Mouse (Mus musculus): ENCODE data around the gene Olfr961. TPM values are rescaled to one million over a fixed set of nuclear protein-coding genes. Genes with fewer than 3 reads are reported as not detected.

Gene Olfr961
- polyA plus RNA-seq, 1 experiment from 2014 or later: not detected

- H3K4me1 ChIP-seq (replicated peaks): no peaks in the 10 kb centered on the region
- no peak for ATAC-seq (ENCODE audit: insufficient number of reproducible peaks, insufficient read depth, low FRiP score, low TSS enrichment, low read depth)
- WGBS: 38% methylated on average over 4 of the region's 4 CpGs
Observed at GRCm38 (mm10) chr9:39633913-39634594, 10.8 kb upstream of the Olfr961 start.

GRCm38 (mm10) chr9:39647382-39647781 is 2.5 kb downstream of the Olfr961 start:
- WGBS: 90% methylated on average over 4 of the region's 4 CpGs
- no peaks in the 10 kb centered on the region for H3K4me1 ChIP-seq (replicated peaks)
- no peak overlapping the region for H3K4me2 ChIP-seq
- no peaks in the 10 kb centered on the region for H3K27me3 ChIP-seq
- H3K9me3 ChIP-seq: no peaks in the 10 kb centered on the region
- H3K9ac ChIP-seq (replicated peaks): no peak overlapping the region
- H3K36me3 ChIP-seq: no peaks in the 10 kb centered on the region
- H3K27ac ChIP-seq: no peak overlapping the region
- H3K4me3 ChIP-seq (replicated peaks): no peak overlapping the region
- ATAC-seq (ENCODE audit: insufficient number of reproducible peaks, insufficient read depth, low FRiP score, low TSS enrichment, low read depth): no peak

More at GRCm38 (mm10) chr9:39633913-39634594, 10.8 kb upstream of the Olfr961 start:
- no peaks in the 10 kb centered on the region for H3K9me3 ChIP-seq
- H3K27ac ChIP-seq: no peak overlapping the region
- no peaks in the 10 kb centered on the region for H3K36me3 ChIP-seq
- H3K27me3 ChIP-seq: no peaks in the 10 kb centered on the region
- no peak overlapping the region for H3K4me2 ChIP-seq
- no peak overlapping the region for H3K9ac ChIP-seq (replicated peaks)
- no peak overlapping the region for H3K4me3 ChIP-seq (replicated peaks)

- no peak overlapping the region for H3K27ac ChIP-seq
- H3K36me3 ChIP-seq: no peaks in the 10 kb centered on the region
- no peak overlapping the region for H3K4me3 ChIP-seq (replicated peaks)
Observed at GRCm38 (mm10) chr9:39654756-39655396, 10.0 kb downstream of the Olfr961 start.

GRCm38 (mm10) chr9:39666905-39667304 is 22.0 kb downstream of the Olfr961 start, which contains the start of gene Olfr963:
Olfr963 (plus strand) TSS chr9:39667205.
- H3K4me2 ChIP-seq: no peak within 1 kb of the TSS
- 76% methylated on average over 1 of the region's 1 CpGs for WGBS
- no peaks in the 10 kb centered on the region for H3K27me3 ChIP-seq
- no peak within 1 kb of the TSS for H3K9ac ChIP-seq (replicated peaks)
- no peaks in the 10 kb centered on the region for H3K4me1 ChIP-seq (replicated peaks)
- H3K36me3 ChIP-seq: no peaks in the 10 kb centered on the region
- no peak for ATAC-seq (ENCODE audit: insufficient number of reproducible peaks, insufficient read depth, low FRiP score, low TSS enrichment, low read depth)
- no peak within 1 kb of the TSS for H3K27ac ChIP-seq
- H3K4me3 ChIP-seq (replicated peaks): no peak within 1 kb of the TSS
- H3K9me3 ChIP-seq: no peaks in the 10 kb centered on the region

More at GRCm38 (mm10) chr9:39654756-39655396, 10.0 kb downstream of the Olfr961 start:
- no peak for ATAC-seq (ENCODE audit: insufficient number of reproducible peaks, insufficient read depth, low FRiP score, low TSS enrichment, low read depth)
- H3K9me3 ChIP-seq: no peaks in the 10 kb centered on the region
- no peak overlapping the region for H3K9ac ChIP-seq (replicated peaks)
- no peaks in the 10 kb centered on the region for H3K4me1 ChIP-seq (replicated peaks)
- no peaks in the 10 kb centered on the region for H3K27me3 ChIP-seq
- WGBS: 75% methylated on average over 6 of the region's 6 CpGs
- H3K4me2 ChIP-seq: no peak overlapping the region

GRCm38 (mm10) chr9:39669723-39670122 is 24.8 kb downstream of the Olfr961 start:
- Histone ChIP-seq H3K9ac (replicated peaks) (no peak overlapping the region), H3K4me2 (no peak overlapping the region), H3K36me3 (no peaks in the 10 kb centered on the region), H3K4me1 (replicated peaks) (no peaks in the 10 kb centered on the region), H3K9me3 (no peaks in the 10 kb centered on the region), H3K27ac (no peak overlapping the region), H3K4me3 (replicated peaks) (no peak overlapping the region), H3K27me3 (no peaks in the 10 kb centered on the region)
- WGBS: 81% methylated on average over 2 of the region's 2 CpGs
- ATAC-seq (ENCODE audit: insufficient number of reproducible peaks, insufficient read depth, low FRiP score, low TSS enrichment, low read depth): no peak

- no peak overlapping the region for H3K4me2 ChIP-seq
- 81% methylated on average over 2 of the region's 2 CpGs for WGBS
- H3K9ac ChIP-seq (replicated peaks): no peak overlapping the region
- no peaks in the 10 kb centered on the region for H3K4me1 ChIP-seq (replicated peaks)
- H3K4me3 ChIP-seq (replicated peaks): no peak overlapping the region
- ATAC-seq (ENCODE audit: insufficient number of reproducible peaks, insufficient read depth, low FRiP score, low TSS enrichment, low read depth): no peak
- H3K36me3 ChIP-seq: no peaks in the 10 kb centered on the region
- H3K9me3 ChIP-seq: no peaks in the 10 kb centered on the region
- no peak overlapping the region for H3K27ac ChIP-seq
- H3K27me3 ChIP-seq: no peaks in the 10 kb centered on the region
Observed at GRCm38 (mm10) chr9:39674820-39675219, 29.9 kb downstream of the Olfr961 start.

GRCm38 (mm10) chr9:39678557-39678956 is 33.7 kb downstream of the Olfr961 start:
- no peak for ATAC-seq (ENCODE audit: insufficient number of reproducible peaks, insufficient read depth, low FRiP score, low TSS enrichment, low read depth)
- H3K4me3 ChIP-seq (replicated peaks): no peak overlapping the region
- H3K27ac ChIP-seq: no peak overlapping the region
- H3K27me3 ChIP-seq: no peaks in the 10 kb centered on the region
- H3K36me3 ChIP-seq: no peaks in the 10 kb centered on the region
- H3K9me3 ChIP-seq: no peaks in the 10 kb centered on the region
- WGBS: 97% methylated on average over 2 of the region's 2 CpGs
- no peak overlapping the region for H3K9ac ChIP-seq (replicated peaks)
- no peaks in the 10 kb centered on the region for H3K4me1 ChIP-seq (replicated peaks)
- H3K4me2 ChIP-seq: no peak overlapping the region

GRCm38 (mm10) chr9:39679280-39679679 is 34.4 kb downstream of the Olfr961 start:
- Histone ChIP-seq H3K4me3 (replicated peaks) (no peak overlapping the region), H3K9me3 (no peaks in the 10 kb centered on the region), H3K27ac (no peak overlapping the region), H3K4me1 (replicated peaks) (no peaks in the 10 kb centered on the region), H3K27me3 (no peaks in the 10 kb centered on the region), H3K9ac (replicated peaks) (no peak overlapping the region), H3K36me3 (no peaks in the 10 kb centered on the region), H3K4me2 (no peak overlapping the region)
- no peak for ATAC-seq (ENCODE audit: insufficient number of reproducible peaks, insufficient read depth, low FRiP score, low TSS enrichment, low read depth)
- 59% methylated on average over 2 of the region's 2 CpGs for WGBS

Other genes starting within 250 kb of the Olfr961 start
- not detected in 2 replicates for gene Olfr952, start 217.9 kb upstream of the Olfr961 start, polyA plus RNA-seq (2016; fragmentation: Nextera tagmentation; extraction: Ambion mirVana)
- gene Olfr954, start 188.4 kb upstream of the Olfr961 start, polyA plus RNA-seq (2016; fragmentation: Nextera tagmentation; extraction: Ambion mirVana): not detected in 2 replicates
- gene Olfr955, start 173.1 kb upstream of the Olfr961 start, polyA plus RNA-seq (2016; fragmentation: Nextera tagmentation; extraction: Ambion mirVana): not detected in 2 replicates
- gene Olfr44, start 151.1 kb upstream of the Olfr961 start, polyA plus RNA-seq (2016; fragmentation: Nextera tagmentation; extraction: Ambion mirVana): not detected in 2 replicates
- not detected in 2 replicates for gene Olfr957, start 129.3 kb upstream of the Olfr961 start, polyA plus RNA-seq (2016; fragmentation: Nextera tagmentation; extraction: Ambion mirVana)
- gene Olfr958, start 91.0 kb upstream of the Olfr961 start, polyA plus RNA-seq (2016; fragmentation: Nextera tagmentation; extraction: Ambion mirVana): not detected in 2 replicates
- not detected in 2 replicates for gene Olfr959, start 69.5 kb upstream of the Olfr961 start, polyA plus RNA-seq (2016; fragmentation: Nextera tagmentation; extraction: Ambion mirVana)
- gene AW551984, start 40.7 kb upstream of the Olfr961 start, polyA plus RNA-seq (2016; fragmentation: Nextera tagmentation; extraction: Ambion mirVana): 29.3 and 29.7 TPM in 2 replicates
- not detected in 2 replicates for gene Olfr148, start 34.4 kb upstream of the Olfr961 start, polyA plus RNA-seq (2016; fragmentation: Nextera tagmentation; extraction: Ambion mirVana)
- not detected in 2 replicates for gene Olfr960, start 23.7 kb upstream of the Olfr961 start, polyA plus RNA-seq (2016; fragmentation: Nextera tagmentation; extraction: Ambion mirVana)
- gene Olfr963, start 22.1 kb downstream of the Olfr961 start, polyA plus RNA-seq (2016; fragmentation: Nextera tagmentation; extraction: Ambion mirVana): not detected in 2 replicates
- gene Olfr149, start 62.0 kb downstream of the Olfr961 start, polyA plus RNA-seq (2016; fragmentation: Nextera tagmentation; extraction: Ambion mirVana): not detected in 2 replicates
- not detected in 2 replicates for gene Olfr965, start 66.3 kb downstream of the Olfr961 start, polyA plus RNA-seq (2016; fragmentation: Nextera tagmentation; extraction: Ambion mirVana)
- gene Olfr150, start 85.9 kb downstream of the Olfr961 start, polyA plus RNA-seq (2016; fragmentation: Nextera tagmentation; extraction: Ambion mirVana): not detected in 2 replicates
- not detected in 2 replicates for gene Olfr967, start 101.2 kb downstream of the Olfr961 start, polyA plus RNA-seq (2016; fragmentation: Nextera tagmentation; extraction: Ambion mirVana)
- gene Olfr968, start 138.2 kb downstream of the Olfr961 start, polyA plus RNA-seq (2016; fragmentation: Nextera tagmentation; extraction: Ambion mirVana): not detected in 2 replicates
- gene Olfr969, start 145.9 kb downstream of the Olfr961 start, polyA plus RNA-seq (2016; fragmentation: Nextera tagmentation; extraction: Ambion mirVana): not detected in 2 replicates
- not detected in 2 replicates for gene Olfr970, start 163.8 kb downstream of the Olfr961 start, polyA plus RNA-seq (2016; fragmentation: Nextera tagmentation; extraction: Ambion mirVana)
- not detected in 2 replicates for gene Olfr971, start 191.8 kb downstream of the Olfr961 start, polyA plus RNA-seq (2016; fragmentation: Nextera tagmentation; extraction: Ambion mirVana)
- not detected in 2 replicates for gene Olfr972, start 221.3 kb downstream of the Olfr961 start, polyA plus RNA-seq (2016; fragmentation: Nextera tagmentation; extraction: Ambion mirVana)